Mouse (Mus musculus): ENCODE measurements around the gene Pde1b. TPM values are rescaled to one million over a fixed set of nuclear protein-coding genes. Genes with fewer than 3 reads are reported as not detected.

Pde1b gene
- total RNA-seq, 1 experiment from 2014 or later: 76.0 TPM

DNA sequence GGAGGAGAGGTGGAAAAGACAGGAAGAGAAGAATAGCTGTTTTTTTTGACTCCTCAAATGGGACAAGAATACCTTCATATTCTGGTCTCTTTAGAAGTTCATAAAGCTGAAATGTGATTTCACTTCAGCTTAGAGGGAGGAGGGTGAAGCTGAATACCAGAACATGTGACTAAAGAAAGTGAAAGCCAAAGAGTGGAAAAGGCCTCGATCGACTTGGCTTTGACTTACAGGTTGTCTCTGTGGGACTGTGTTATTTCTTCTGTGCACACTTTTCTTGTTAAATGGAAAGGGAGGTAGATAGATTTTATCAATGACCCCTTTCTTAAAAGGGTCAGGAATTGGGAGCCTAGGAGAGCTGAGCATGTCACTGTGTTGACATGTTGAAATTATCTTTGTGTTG, 1.6 kb upstream of the Pde1b start:
- ATAC-seq (ENCODE audit: extremely low read depth, insufficient number of reproducible peaks, low FRiP score, poor library complexity, severe bottlenecking): no peak

DNA sequence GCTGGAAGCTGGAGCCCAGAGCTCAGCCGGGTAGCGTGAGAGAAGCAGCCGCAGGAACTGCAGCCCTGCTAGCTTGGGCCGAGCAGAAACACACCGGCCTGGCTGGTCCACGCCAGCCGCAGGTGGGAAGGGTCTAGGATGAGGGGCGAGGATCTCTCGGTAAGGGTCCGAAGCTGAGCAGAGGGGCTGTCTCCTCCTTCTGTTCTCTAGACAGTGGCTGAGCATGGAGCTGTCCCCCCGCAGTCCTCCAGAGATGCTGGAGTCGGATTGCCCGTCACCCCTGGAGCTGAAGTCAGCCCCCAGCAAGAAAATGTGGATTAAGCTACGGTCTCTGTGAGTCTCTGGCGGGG, 392 bp downstream of the Pde1b start:
- no peak for ATAC-seq (ENCODE audit: extremely low read depth, insufficient number of reproducible peaks, low FRiP score, poor library complexity, severe bottlenecking)

DNA sequence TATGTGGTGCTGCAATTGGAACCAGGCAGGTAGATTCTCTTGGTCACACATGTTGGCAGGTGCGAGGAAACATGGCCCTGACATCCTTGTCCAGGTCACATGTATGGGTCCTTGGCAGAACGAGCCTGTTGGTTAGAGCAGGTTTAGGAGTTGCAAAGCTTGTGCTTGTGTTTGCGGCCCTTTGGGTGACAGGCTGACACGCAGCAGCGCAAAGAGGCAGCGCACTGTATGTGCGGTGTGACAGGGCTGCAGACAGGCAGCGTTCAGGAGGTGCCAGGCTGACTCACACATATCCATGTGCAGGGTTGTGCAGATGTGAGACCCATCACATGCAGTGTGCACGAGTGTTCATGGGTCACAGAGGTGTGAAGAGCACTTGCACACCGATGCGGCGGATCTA, 826 bp downstream of the Pde1b start:
- no peak for ATAC-seq (ENCODE audit: extremely low read depth, insufficient number of reproducible peaks, low FRiP score, poor library complexity, severe bottlenecking)

DNA sequence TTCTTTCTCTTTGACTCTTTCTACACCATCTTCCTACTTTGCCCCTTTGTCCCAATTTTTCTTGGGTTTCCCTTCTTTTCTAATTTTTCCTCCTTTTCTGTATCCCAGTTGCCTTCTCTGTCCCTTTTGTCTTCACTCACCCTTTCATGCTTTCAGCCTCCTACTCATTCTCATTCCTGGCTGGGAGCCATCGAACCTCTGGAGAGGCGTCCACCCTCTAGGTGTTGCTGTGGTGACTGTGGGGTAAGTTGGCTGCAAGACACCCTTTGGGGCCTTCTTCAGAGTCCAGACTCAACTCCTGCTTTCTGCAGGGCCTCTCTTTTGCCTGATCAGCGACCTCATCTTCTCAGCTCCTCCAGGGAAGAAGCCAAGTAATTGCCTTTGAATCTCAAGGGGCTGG, 6.5 kb downstream of the Pde1b start:
- no peak for ATAC-seq (ENCODE audit: extremely low read depth, insufficient number of reproducible peaks, low FRiP score, poor library complexity, severe bottlenecking)

DNA sequence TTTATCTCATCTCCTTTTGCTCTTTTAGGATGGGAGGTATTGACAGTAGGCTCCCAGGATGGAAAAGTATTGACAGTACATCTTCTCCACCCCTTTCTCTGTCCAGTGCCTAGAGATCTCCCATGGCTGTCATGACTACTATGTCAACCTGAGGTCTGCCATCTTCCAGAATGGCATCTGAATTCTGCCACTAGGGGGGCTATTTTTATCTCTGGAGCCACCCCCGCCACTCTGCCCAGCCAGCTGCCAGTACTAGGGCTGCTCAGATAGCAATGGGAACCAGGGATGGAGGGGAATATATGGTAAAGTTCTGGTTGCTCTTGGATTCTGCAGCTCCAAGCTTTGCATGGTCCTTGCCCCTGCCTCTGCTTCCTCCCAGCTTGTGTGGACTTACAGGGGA, 8.8 kb downstream of the Pde1b start:
- no peak for ATAC-seq (ENCODE audit: extremely low read depth, insufficient number of reproducible peaks, low FRiP score, poor library complexity, severe bottlenecking)

DNA sequence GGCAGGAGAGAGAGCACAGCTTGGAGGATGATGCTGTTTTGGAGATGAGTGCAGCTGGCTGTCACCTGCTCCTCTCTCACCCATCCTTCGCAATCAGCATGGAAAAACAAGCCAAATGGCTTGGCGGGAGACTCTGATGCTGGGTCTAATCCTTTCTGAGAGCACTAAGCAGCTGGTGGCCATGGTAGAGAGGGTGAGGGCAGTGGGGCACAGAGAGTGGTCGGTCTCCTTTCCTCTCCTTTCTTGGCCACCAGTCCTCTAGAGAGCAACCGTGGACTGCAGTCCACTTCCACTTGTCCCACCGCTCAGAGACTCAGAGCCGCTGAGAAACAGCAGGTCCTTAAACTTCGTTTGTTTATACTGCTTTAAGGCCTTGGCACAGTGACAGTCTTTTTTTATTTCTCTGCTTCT, 10.8 kb downstream of the Pde1b start:
- no peak for ATAC-seq (ENCODE audit: extremely low read depth, insufficient number of reproducible peaks, low FRiP score, poor library complexity, severe bottlenecking)

DNA sequence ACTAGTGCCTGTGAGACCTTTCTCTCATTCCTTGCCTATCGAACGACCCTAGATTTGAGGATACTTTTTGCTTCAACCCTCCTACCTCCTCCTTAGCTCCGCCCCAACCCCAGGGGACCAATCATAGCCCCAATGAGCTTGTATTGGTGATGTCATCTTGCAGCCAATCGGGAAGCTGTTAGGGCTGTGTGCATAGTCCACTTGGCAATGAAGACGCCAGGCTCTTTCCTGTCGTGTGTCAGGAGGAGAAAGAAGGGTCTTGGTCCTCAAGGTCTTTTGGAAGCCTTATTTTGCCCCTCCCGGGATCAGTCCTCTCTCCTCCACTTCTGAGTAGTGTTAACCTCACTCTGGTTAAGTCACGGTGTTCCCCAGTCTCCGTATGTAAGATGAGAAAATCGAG, 11.3 kb downstream of the Pde1b start:
- 0 out of 2 replicates have a peak, but pooled peaks have one; percentile 26 for ATAC-seq (ENCODE audit: extremely low read depth, insufficient number of reproducible peaks, low FRiP score, poor library complexity, severe bottlenecking)

DNA sequence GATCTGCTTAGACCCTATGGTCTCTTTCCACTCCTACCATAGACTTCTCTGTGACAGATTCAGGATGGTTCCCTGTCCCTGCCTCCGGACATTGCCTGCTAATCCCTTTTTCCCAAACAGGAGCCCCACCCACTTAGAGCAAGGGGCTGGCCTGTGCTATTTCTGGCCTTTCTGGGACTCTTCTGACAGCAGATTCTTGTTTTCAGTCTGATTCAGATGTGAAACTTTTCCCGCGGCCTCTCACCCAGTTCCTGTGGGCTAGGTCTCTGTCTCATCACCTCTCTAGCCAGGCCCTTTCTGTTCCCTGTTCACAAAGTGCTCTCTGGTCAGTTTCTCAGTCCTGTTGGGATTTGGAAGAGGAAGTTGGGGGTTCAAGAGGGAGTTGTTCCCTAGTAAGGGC, 12.1 kb downstream of the Pde1b start:
- ATAC-seq (ENCODE audit: extremely low read depth, insufficient number of reproducible peaks, low FRiP score, poor library complexity, severe bottlenecking): no peak

DNA sequence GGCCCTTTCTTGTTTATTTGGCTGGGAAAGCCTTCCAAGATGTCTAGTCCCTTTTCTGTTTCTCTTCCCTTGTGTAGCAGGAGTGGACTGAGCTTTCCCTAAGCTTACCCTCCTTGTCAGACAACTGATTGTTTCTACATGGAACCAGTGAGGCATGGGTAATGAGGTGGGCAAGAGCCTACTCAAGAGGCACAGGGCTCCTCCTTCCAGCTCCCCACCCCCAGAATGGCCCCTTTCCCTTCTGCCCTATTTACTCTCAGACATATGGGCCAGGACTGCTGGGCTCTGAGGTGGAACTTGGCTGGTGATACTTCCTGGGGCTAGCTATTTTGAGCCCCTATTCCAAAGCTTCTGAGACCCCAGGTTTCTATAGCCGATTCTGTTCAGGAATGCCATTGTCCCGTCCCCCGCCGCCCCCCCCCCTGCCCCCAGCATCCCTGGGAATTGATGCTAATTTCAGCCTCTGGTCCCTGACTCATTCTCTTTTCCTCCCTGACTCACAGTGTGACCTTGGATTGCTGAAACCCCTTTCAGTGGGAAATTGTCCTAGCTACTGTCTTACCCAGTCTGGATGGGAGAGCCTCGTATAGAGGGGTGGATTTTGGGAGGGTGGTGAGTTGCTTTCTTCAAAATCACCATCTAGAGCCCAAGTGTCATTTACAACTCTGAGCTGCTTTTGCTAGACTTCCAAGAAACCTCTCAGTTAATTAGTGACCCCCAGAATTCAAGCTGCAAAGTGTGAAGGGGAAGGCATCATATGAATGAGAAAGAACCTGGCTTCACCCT, 16.0 kb downstream of the Pde1b start:
- no peak for ATAC-seq (ENCODE audit: extremely low read depth, insufficient number of reproducible peaks, low FRiP score, poor library complexity, severe bottlenecking)

DNA sequence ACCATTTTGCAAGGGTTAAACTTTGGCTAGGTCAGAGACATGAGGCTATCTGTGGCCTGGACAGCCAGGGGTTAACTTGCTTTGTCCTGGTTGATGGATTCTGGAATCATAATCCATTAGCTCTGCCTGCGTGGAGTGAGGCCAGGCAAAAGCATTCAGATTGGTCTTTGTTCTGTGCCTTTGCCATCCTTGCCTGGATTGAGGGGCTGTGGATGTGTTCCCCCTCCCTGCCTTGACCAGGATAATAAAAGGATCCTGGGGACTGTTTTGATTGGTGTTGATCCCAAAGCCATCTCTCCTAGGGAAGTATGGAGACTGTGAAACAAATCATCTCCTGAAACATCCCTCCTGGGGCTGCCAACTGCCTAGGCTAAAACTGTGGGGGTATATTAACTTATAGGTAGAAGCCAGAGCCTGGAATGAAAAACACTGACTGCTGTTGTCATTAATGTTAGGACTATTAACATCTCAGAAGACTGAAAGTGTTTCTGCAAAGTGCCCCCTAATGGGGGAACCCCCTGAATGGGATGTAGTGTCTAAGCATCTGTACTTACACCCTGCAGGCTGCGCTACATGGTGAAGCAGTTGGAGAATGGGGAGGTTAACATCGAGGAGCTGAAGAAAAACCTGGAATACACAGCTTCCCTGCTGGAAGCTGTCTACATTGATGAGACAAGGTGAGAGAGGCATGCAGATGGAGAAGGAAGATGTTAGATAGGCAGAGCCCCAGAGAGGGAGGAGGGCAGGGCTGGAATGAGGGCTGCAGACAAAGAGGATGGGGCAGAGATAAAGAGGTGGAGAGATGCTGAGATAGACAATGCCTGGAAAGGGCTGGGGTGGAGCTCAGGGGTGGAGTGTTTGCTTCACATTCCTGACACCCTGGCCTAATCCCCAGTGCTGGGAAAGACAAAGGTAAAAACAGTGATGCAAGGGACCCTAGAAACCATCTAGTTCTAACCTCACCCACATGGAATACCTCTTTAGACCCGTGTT, 16.8 kb downstream of the Pde1b start:
- ATAC-seq (ENCODE audit: extremely low read depth, insufficient number of reproducible peaks, low FRiP score, poor library complexity, severe bottlenecking): no peak

DNA sequence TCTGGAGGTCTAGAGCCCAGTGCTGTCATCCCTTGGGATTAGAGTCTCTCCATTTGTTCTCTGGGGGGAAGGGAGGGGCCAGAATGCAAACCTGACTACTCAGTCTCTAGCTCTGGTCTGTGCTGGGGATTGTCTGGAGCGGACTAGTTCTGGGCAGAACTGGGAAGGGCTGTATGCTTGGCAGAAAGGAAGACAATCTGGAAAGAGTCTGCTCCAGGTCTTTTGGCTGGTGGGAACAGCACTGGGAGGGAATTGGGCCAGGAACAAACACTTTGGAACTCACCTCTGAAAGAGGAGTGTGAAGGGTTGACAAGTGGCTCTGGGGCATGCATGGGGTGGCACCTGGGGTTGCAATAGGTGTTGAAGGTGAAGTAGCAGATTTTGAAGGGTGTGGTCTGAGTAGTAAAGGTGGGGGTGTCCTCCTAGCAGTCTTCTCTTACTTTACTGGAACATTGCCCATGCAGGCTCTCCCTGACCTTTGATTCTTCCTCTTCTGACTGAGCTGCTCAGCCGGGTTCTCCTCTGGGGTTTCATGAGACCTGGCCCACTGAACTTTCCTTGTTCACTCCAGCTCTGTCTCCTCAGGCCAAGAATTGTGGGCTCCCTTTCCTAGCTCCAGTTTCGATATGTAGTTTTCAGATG, 19.7 kb downstream of the Pde1b start:
- ATAC-seq (ENCODE audit: extremely low read depth, insufficient number of reproducible peaks, low FRiP score, poor library complexity, severe bottlenecking): no peak

DNA sequence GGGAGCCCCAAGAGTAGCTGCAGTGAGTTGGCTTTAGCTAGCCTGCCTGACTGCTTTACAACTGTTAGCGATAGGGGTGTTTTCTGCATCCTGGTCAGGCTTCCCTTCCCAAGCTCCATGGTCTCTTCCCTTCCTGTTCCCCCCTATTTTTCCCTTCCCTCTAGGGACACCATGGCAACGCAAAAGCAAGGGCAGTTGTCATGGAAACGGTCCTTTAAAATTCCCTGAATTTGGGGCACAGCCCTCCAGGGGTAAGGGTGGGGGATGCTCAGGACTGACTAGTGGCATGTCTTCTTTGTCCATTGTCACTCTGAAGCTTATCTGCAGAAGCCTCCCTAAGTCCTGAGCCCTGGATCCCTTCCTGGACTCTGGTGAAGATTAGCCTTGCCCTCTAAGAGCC, 20.3 kb downstream of the Pde1b start:
- ATAC-seq (ENCODE audit: extremely low read depth, insufficient number of reproducible peaks, low FRiP score, poor library complexity, severe bottlenecking): no peak

DNA sequence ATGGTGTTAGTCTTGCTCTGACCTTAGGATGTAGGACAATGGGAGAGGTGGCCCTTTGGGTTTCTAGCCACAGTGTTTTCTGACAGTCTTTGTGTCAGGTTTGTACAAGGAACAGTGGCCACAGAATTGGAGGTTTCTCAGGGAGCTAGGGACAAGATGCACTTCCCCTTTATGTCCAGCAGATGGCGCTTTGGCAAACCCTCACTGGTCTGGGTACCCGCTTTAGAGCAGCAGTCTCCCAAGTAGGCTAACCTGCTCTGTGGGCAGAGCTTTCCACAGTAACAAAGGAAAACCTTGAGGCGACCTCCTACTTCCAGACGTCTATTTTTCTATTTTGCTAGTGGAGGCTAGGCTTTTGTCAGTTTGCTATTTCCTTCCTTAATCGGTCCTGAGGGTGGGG, 27.5 kb downstream of the Pde1b start:
- no peak for ATAC-seq (ENCODE audit: extremely low read depth, insufficient number of reproducible peaks, low FRiP score, poor library complexity, severe bottlenecking)

DNA sequence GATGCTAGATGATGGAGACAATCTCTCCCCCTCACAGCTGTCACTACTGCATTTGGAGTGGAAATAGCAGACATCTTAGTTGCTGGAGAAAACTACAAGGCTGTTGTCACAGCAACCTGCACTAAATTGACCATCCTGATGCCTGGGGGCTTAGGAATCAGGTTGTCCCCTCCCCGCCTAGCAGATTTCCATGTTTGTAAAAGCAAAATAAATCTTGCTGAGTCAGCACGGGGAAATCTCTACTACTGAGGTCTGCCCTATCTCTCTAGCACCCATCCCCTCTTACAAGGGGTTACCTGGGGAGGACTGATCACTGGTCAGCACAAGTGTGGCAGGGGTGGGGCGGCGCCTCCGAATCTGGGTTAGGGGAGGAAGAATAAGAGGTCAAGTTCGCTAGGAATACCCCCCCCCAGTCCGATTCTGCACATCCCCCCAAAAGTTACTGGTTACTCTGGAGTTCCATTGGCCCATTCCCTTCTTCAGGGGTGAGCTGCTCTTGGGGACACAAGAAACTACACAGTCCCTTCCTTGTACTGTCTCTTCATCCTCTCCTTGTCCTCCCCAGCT, 31.3 kb downstream of the Pde1b start:
- ATAC-seq (ENCODE audit: extremely low read depth, insufficient number of reproducible peaks, low FRiP score, poor library complexity, severe bottlenecking): no peak

DNA sequence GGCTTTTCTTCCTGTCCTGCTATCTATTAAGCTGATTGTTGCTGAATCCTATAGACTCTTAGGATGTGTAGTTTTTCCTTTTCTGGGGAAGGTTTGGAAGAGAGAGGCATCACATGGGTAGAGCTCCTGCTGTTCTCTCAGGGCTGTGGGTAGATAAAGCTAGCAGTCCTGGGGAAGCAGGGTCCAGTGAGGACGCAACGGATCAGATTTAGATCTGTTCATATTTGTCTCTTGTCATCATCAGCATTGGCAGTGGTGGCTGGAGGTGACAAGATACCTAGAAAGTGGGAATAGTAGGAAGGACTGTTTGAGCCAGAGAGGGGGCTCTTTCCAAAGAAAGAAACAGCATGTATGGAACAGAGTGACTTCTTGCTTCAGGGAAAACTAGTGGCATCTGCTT, 32.2 kb downstream of the Pde1b start:
- no peak for ATAC-seq (ENCODE audit: extremely low read depth, insufficient number of reproducible peaks, low FRiP score, poor library complexity, severe bottlenecking)

DNA sequence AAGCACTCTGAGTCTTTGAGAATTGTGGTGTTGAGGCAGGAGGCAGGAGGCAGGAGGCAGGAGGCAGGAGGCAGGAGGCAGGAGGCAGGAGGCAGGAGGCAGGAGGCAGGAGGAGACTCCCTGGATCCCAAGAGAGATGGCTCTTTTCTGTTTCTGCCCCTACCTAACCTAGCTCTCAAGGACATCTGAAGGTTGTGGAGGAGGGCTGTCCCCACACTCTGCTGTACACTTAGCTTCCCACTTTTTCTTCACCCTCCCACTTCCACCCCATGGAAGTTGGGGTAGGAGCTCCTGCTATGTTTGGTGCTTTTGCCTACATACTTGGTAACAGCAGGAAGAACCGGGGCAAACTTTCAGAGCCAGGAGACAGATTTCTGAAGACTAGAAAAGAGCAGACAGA, 33.0 kb downstream of the Pde1b start:
- ATAC-seq (ENCODE audit: extremely low read depth, insufficient number of reproducible peaks, low FRiP score, poor library complexity, severe bottlenecking): no peak

DNA sequence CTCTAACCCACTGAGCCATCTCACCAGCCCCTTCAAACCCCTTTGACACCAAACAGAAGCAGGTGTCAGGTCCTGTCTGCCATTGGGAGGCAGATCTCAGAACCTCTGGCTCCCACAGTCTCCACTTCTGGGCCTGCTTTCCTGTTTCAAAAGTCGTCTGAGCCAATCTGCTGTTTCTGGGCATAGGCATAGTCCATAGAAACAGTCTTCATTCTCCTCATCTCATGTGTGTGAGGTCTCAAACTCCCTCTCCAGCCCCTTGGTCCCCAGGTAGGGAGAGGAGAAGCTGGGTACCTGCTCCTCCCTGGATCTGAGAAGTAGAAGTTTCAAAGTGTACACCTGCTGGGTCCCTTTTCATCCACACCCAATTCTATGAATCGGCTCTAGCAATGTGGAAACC, 33.6 kb downstream of the Pde1b start:
- no peak for ATAC-seq (ENCODE audit: extremely low read depth, insufficient number of reproducible peaks, low FRiP score, poor library complexity, severe bottlenecking)

DNA sequence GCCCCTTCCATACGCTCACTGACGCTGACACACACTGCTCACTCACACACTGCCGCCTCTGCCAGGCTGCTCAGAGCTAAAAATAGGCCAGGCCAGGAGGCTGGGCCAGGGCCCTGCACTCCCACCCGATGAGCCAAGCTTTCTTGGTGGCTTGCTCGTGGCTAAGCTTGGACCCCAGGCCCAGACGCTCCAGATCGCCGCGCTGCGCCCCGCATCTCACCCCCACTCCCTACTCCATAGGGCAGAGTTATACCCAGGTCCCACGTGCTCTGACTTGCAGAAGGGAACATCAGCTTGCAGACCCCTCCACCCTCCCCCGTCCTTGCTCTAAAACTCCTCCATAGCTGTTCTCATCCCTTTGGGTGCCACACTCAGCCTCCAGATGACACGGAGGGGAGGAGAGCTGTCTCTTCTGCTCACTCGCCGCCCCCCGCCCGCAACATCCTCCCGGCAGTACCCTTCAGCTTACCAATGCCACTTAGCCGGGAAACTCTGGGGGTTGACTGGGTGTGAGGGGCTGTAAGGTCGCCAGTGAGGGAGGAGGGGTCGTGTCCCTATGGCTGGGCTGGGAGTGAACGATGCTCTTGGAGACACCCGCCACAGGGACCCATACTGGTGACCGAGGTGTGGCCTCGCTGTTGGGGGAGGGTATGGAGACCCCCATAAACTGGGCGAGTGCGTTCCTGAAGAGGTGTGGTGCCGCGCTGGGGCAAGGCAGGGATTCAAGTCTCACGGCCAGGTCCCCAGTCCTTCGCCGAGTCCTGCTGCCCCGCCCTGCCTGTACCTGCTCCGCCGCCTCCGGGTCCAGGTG, 34.4 kb downstream of the Pde1b start:
- no peak for ATAC-seq (ENCODE audit: extremely low read depth, insufficient number of reproducible peaks, low FRiP score, poor library complexity, severe bottlenecking)

DNA sequence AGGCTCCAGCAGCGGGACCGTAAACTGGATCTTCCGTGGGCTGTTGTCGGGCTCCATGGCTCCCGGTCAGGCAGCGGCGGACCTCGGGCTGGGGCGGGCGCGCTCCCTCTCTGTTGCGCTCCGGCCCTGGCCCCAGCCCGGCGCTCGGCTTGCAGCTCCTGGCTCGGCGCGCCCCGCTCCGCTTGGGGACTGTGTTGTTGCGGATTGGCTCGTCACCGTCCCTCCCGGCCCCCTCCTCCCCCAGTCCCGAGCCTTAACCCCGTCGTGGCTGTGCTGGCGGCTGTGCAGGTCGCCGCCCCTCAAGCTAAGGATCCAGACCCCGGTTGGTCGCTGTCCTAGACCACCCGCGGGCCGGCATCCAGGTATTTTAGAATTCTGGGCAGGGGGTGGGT, 35.0 kb downstream of the Pde1b start, which contains the start of gene Ppp1r1a:
TSS of gene Ppp1r1a (minus strand) at position 182 of the 392 bp plus-strand sequence.
- no peak for ATAC-seq (ENCODE audit: extremely low read depth, insufficient number of reproducible peaks, low FRiP score, poor library complexity, severe bottlenecking)
